Mouse (Mus musculus) kidney, postnatal 14 days (tissue): ENCODE measurements around the gene Cks1brt.
"Not testable (repeated sequence)": the region's sequence is repeated elsewhere in the genome, so short reads cannot be mapped to it uniquely, and the experiment has no call there.

Experiments
- DNase-seq: peaks from one replicate; pipeline ENCODE4 v3.0.0; 2022; ENCODE audit warnings: mixed read lengths

Gene Cks1brt

GRCm38 (mm10) chr8:85151624-85152023, at the start of gene Cks1brt:
Gene Cks1brt, plus strand, starts transcription at chr8:85151924.
- no peak for DNase-seq

DNA sequence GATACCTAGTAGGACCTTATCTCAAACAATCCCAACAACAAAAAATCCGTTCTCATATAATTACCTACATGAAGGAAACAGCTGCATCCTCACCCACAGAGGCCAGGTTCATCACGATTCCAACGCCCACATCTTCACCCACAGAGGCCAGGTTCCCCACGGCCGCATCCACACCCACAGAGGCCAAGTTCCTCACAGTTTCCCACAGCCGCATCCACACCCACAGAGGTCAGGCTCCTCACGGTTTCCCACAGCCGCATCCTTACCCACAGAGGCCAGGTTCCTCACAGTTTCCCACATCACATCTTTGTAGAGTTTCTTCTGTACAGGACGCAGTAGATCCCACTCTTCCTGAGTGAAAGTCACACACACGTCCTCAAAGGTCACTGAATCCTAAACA, 38.5 kb upstream of the Cks1brt start:
- DNase-seq, result no peak

- no peak for DNase-seq
Measured at GRCm38 (mm10) chr8:85115501-85115900, 36.2 kb upstream of the Cks1brt start.

GRCm38 (mm10) chr8:85116984-85117383, 34.7 kb upstream of the Cks1brt start:
- DNase-seq, result no peak

DNA sequence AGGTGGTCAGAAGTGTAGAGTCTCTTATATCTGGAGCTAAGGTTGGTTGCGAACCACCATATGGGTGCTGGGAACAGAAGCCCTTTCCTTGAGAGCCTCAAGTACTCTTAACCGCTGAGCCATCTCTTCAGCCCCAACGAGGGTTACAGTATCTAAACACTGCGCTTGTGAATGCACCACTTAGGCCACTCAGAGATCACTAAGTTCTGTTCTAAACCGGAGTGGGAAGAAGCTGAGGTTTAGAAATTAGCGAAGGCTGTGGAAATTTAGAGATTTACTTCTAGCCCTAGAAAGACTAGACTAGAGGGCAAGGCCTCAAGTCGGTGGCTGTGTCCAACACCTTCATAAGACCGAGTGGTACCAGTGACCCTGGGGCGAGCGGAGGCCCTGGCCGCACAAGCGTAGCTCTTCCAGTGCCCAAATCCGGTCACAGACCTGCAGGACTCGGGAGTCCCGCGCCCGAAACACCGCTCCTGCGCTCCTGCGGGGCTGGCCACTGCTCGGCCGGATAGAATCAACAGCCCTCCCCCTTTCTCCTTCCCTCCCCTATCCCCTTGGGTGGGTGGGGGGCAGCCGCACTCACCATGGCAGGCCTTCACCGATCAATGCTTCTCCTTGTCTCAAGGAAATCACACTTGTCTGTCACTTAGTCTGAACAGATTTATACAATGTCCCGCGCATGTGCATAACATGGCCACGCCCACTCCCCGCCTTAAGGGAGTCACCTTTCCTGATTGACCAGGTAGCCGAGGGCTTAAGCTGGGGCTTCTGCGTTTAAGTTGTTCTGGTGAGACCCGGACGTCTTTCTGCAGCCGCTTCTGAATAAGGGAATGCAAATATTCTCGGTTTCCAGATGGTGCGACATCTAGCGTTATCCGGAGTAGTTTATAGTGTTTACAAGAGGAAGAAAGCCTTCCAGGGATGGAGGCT, 32.4 kb upstream of the Cks1brt start:
- DNase-seq, result peak; percentile 93

DNA sequence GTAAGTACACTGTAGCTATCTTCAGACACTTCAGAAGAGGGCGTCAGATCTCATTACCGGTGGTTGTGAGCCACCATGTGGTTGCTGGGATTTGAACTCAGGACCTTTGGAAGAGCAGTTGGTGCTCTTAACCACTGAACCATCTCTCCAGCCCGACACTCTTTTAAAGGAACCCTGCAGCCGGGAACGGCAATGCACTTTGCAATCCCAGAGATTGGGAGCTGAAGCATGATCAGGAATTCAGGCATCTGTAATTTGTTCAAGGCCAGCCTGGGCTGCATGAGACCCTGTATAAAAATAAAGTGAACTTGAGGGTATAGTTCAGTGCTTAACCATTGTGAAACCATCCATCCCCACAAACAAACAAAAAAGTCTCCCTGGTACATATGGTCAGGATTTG, 31.5 kb upstream of the Cks1brt start:
- not testable (repeated sequence) for DNase-seq

DNA sequence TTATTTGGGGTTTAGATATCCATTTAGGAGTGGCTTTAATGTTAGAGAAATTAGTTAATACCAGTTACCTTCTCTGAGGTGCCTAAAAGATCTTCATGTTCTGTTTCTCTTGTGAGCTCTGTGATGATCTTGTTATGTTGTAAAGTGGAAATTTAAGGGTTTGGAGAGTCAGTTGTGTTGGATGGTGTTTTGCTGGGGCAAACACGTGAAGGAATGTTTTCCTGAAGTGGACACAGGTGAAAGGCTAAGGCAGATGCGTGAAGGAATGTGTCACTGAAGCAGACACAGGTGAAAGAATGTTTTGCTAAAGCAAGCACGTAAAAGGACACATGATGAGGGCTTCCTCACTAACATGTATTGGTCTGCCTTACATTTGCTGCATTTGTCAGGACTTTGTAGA, 28.7 kb upstream of the Cks1brt start, which contains the start of gene Zfp791:
TSS of gene Zfp791 (minus strand) at position 101 of the 400 bp plus-strand sequence.
- DNase-seq, result no peak

DNA sequence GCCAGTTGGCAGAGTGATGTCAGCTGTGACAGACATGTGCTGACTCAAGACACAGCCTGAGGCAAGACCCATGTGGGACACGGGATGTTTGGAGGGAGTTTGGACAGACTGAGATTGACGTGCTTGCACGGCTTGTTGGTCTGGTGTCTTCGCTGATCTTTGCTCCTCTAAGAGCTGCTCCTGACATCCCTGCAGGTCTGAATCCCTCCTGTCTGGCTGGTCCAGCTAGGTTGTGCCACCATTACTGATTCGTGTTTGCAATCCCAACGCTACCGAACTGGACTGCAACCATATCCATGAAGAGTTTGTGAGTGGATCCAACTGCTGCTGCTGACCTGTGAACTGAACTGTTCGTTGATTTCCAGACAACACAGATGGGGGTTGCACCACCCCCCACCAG, 28.0 kb upstream of the Cks1brt start:
- no peak for DNase-seq

- DNase-seq, result no peak
Measured at GRCm38 (mm10) chr8:85132335-85132734, 19.4 kb upstream of the Cks1brt start.

- not testable (repeated sequence) for DNase-seq
Measured at GRCm38 (mm10) chr8:85135690-85136089, 16.0 kb upstream of the Cks1brt start.

DNA sequence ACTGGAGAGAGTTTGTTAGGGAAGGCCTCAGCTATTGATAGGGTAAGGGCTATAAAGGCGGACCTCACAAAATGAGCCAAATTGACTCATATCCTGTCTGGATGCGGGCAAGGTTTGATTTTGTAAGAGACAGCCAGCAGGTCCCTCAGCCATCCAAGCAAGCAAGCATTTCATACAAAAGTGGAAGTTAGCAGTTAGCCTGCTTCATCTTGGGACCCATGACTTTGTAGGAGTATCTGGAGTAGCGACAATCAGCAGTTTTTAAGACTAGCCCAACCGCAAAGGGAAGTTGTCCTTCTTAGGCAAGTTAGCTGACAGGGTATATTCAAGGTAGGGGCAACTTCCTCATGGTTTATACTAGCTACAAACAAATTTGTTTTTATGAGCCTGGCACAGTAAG, 9.2 kb upstream of the Cks1brt start:
- DNase-seq, result no peak

DNA sequence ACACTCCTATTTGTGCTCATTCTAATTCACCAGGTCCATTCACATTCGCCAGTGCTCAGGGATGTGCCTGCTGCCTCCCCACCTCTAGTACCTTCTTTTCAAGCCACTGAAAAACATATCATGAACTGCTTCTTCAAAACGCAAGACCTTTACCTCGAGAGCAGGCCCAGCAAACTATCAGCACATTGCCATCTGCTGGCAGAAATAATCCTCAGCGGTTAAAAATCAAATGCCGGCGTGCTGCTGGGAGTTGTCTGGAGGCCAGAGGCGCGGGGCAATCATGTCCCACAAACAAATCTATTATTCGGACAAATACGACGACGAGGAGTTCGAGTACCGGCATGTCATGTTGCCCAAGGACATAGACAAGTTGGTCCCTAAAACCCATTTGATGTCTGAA, 19.6 kb downstream of the Cks1brt start:
- DNase-seq, result peak; percentile 64

- DNase-seq, result no peak
Measured at GRCm38 (mm10) chr8:85175892-85176291, 24.2 kb downstream of the Cks1brt start.

DNA sequence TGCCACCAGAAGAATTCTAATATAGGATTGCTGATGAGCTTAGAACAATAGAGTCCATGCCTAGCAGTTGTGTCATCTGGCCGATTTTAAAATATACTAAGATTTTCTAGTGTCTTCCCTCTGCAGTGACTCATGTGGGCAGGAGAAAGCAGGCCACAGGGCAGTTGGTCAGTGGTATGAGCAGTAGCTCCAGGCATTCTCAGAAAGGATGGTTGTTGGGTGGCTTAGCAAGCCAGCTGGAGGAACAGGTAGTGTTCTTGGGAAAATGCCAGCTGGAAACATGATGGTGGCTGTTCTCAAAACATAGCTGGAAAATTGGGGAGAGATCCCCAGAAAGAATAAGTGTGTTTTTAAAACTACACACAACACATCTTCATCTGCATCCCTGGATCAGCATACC, 40.6 kb downstream of the Cks1brt start:
- DNase-seq, result no peak

- no peak for DNase-seq
Measured at GRCm38 (mm10) chr8:85220220-85220619, 68.5 kb downstream of the Cks1brt start.

- peak; percentile 35 for DNase-seq
Measured at GRCm38 (mm10) chr8:85220992-85221391, 69.3 kb downstream of the Cks1brt start.
